Mouse (Mus musculus): ENCODE results near the gene Mcu.

The Mcu gene

DNA sequence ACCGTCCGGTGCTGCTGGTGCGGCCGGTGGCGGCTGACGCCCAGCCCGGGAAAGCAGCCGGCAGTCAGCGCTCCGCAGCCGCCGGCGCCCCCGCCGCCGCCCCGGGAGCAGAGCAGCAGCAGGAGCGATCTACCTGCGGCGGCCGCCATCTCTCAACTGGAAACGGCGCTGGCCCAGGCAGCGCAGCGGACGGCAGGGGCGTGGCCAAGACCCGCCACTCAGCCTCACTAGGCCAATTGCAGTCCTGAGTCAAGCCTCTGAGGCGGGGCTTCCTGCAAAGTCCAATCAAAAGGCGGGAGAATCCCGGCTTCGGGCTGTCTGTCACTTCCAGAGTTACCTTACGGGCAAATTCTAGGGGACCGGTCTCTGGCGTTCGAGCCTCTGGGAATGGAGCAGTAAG is at the start of gene Mcu:
TSS of gene Mcu (minus strand) at position 171 of the 400 bp plus-strand sequence.
- DNase-seq = peak; percentile 95

DNA sequence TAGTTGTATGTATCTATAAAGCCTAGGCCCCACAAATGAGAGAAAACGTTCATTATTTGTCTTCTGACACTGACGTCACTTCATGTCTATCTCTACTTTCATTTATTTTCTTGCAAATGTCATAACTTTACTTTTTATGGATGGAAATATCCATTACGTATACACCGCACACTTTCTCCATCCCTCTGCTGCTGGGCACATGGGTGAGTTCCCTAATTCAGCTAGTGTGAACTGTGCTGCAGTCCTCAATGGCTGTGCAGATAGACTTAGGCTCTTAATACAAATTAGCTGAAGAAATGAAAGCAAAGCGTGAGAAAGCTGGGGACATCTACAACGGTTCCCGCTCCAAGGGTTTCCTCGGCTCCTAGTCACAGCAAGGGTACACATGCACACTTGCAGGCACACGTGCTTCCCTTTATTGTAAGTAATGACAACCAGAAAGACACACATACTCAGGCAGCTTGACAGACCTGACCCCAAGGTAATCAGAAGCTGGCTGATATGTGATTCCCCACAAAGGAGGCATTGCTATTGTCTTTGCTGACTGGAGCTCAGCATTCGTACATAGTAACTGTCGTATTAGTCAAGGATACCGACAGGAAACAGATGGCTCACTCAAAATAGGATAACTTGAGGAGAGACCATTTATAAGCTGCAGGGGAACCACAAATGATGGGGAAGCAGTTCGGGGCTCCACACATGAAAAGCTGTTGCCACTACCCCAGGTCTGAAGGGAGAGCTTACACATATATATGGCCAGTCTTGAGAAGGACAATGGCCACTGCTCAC is 49.2 kb upstream of the Mcu start:
- DNase-seq = peak; percentile 17

DNA sequence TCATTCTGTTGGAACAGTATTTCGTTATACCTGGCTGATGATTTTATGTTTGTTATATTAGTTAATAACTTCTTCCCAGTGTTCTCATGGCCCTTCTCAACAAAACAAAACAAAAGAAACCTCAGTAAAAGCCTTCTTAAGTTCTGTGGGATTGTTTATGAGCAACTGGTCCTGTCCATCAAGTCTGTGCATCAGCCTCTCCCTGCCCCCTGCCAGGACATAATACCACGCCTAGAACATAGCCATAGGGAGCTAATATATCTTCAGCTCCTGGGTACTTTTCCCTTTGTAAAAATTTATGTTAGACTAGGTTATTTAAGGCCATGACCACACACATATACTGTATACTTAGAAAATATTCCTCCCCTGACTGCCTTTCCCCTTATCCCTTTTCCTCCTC is 48.3 kb upstream of the Mcu start:
- no peak for DNase-seq

DNA sequence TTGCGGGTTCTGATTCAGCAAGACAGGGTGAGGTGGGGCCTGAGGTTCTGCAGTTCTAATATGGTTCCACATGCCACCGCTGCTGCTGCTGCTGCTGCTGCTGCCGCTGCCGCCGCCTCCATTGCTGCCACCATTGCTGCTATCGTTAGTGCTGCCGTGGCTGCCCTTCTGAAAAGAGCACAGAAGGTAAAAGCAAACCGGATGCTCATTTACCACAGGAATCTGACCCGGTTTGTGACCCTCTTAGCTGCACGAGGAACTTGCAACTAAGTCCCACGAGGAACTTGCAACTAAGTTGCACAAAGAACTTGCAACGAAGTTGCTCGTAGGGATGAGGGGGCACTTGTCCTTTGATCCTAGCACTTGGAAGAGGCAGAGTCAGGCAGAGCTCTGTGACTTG is 40.3 kb upstream of the Mcu start:
- no peak for DNase-seq

DNA sequence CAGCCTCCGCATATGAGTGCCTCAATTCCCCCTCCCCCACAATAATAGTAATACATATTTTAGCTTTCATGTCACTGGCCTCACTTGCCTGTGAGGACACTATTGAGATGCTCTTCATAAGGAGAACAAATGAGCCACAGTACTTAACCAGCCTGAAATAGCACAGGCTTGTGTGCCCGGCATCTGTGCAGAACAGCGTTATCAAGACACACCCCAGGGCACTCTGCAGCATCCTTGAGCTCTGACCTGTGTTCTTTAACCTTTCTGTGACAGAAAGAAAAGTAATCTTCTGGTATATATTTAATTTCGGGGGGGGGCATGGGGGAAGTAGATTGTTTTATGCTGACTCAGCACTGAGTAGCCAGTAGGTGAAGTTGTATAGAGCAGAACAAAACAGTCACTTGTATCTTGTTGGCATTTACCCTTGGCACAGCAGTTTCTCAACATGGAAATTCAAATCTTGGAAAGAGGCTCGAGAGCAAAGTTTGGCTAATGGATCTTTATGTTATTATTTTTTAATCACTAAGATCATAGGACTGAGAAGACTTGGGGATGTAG is 30.4 kb upstream of the Mcu start:
- no peak for DNase-seq

DNA sequence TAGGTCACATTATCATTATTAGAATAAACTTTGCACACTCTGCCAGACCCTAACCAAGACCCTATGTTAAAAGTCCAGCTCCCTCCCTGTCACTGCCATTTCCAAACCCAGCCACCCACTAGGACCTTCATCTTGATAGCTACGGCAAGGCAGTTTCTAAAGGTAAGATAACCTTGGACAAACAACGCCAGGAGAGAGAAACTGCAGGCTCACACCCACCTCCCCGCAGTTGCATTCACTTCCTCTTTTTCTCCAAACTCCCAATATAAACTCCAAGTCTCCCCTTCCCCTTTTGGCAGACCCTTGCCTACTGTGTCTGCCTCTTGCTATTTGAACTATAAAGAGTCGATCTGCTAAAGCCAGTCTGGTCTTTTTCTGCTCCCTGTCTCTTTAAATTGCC is 28.7 kb upstream of the Mcu start:
- DNase-seq = no peak

DNA sequence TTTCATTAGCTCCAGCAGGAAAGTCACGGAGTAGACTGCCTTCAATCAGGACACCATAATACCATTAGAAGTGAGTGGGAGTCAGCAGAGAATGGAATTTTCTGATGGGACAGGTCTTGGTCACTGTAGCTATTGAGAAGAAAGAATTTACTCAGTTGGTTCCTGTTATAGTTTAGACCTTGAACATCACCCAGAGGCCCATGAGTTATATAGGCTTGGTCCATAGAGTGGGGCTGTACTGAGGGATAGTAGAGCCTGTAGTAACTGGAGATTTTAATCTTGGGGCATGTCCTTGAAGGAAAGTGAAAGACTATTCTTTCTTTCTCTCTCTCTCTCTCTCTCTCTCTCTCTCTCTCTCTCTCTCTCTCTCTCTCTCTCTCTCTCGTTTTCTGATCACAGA is 28.2 kb upstream of the Mcu start:
- DNase-seq = no peak

DNA sequence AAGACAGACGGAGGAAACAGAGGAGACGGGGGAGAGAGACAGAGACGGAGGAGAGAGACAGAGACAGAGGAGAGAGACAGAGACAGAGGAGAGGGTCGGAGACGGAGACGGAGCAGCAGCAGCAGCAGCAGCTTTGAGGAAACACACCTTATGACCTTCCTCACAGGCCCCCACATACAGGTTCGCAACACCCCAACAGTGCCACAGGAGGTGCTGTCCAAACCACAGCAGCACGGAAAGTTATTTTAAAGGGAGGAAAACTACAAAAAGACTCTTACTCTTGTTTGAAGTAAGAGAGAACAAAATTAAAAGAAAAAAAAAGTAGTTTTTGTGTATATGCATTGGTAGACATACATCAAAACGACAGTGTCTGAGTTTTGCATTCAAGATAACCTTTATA is 27.2 kb upstream of the Mcu start:
- no peak for DNase-seq

DNA sequence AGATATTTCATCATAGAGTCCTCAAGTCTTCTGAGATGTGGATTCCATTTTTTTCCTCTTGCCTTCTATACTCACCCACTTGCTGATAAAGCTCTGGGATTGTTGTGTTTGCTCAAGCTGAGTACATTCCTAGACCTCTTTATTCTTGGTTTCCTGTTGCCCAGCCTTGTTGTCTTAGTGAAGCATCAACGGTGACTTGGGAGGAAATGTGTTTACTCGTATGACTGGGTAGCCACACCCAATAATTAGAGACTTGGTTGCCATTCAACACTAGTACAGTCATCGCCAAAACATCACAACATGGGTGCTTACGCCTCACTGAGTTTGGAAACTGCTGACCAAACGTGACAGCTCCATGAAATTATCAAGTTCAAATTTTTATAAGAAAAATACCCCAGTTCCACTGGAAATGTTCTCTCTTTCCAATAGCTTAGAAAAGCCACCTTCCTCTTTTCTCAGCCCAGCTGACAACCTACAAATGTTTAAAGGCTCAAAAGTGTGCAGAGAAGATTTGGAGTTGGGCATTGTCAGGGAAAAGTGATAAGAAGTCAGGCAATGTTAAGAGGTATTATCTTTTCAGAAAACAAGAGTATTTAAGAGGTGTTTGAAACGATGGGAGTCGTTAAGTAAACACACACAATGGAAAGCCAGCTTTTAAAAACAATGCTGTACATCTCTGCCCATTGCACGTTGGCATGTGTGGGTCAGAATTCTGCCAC is 26.3 kb upstream of the Mcu start:
- DNase-seq = no peak

DNA sequence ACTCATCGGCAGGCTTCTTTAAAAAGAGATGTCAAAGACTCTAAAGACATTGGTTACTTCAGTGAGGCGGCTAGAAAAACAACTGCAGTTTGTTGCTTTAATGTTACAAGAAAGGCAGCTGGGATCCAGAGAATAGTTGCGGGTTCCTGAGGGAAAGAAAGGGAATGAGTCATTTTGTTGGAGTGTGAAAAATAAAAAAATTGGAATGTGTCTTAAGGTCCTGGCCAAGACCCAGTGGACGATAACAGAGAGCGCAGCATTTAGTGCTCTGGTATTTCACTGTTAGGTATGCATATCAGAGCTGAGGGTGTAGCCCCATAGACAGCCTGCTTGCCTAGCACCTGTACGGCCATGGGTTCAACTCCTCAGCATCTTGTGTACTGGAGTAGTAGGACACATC is 22.1 kb upstream of the Mcu start:
- DNase-seq = no peak

DNA sequence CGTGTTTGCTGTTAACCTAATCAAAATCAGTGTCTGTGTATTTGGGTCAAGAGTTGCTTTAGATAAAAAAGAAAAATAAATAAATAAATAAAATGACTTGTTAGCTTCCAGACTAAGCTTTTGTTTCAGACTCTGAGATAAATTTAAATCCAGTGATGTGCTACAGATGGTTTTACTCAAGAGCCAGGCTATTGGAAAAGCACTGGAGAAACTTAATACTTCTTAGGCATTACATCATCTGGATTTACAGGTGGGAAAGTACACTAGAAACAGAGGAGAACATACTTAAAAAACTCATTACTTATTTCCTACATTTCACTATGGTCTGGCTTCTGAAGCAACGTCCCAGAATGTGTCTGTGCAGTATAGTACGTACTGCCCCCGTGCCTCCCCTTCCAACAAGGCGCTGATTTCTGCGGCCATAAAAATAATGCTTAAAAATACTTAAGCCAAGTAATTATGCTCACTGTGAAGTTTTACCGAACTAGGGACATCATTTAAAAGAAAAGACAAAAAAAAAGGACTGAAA is 21.2 kb upstream of the Mcu start:
- DNase-seq = no peak

DNA sequence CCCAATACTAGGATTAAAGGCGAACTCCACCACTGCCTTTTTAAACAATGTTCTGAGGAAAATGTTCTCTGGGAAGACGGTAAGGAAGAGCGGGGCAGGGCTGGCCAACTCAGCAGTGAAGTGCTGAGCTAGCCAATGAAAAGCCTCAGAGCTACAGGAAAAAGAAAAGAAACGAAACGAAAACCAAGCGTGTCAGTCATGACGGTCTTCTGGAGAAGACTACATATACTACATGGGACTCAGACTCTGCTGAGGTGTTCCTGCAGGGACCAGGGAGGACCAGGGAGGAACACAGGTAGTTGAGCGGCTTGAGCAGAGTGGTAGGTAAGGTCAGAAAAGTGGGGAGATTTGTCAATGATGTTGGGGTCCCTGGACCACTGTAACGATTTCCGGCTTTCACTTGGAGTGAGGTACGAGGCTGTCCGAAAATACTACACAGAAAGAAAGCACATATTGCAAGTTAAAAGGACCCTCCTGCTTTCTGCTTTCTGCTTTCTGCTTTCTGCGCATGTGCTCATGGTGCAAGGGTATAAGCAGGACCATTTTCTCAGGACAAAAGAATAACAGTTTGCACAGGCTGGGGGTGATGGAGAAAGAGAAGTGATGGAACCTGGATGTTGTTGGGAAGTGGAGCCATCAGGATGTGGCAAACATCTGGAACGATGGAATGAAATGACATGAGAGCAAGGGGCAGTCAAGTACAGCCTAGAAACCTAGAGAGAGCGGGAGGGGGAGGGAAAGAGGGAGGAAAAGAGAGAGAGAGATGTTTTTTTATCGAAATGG is 20.4 kb upstream of the Mcu start:
- no peak for DNase-seq

DNA sequence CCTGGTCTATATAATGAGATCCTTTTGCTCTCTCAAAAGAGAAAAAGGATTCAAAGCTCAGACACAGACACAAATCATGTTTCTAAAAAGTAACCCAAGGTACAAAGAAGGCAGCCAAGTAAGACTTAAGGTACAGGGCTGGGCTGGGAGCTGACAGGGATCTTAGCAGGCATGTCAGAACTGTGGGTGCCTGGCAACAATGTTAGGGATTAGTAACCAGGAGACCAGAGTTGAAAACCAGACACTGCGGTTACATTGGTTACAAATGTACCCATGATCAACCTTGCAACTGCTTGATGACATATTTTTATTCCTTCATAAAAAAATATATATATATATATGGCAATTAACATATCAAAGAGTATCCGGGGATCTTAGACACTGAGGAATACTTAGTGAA is 19.6 kb upstream of the Mcu start:
- DNase-seq = no peak

DNA sequence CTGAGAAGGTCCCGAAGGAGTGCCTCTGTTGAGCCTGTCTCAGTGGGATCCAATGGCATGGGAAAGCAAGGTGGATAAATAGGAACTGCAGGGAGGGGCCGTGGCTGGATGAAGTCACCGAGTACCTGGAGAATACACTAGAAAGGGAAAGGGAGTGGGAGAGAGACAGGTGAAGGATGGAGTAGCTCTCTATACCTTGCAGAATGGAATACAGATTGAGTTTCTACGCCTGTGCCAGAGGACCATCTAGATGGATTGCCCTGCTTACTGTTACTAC is 13.0 kb upstream of the Mcu start:
- DNase-seq = no peak

DNA sequence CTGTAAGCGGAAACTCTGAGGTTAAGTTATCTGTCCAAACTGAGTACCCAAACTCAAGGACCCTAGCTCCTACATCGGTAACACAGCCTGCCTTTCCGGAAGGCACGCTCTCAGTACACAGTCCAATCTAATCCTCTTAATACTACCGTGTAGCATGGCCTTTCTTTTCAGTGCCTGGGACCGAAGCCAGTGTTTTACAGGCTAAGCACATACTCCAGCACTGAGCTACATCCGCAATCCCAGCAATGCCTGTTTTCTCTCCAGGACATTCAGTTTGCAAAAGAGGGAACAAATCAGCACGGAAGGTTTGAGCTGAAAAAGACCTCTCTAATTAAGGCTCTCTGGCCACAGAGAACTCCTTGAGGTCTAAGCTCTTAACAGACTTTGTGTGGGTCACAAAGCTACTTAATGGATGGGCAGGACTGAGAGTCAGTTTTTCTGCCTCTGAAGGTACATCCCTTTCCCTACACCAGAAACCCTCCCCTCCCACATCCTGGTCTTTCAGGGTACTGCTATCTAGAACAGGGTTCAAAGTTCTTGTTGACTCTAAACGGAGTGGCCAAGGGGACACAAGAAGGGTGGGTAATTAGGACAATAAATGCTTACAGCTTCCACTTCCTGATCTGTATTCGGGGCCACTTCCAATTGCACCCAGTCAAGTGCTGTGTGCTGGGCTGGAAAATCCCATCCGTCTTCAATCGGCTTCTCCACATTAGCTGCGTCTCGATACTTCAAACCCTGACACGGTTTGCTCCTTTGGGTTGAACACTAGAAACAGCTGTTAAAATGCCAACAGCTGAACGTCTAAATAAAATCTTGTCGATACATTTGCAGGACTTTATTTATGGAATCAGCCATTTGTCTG is 12.4 kb upstream of the Mcu start:
- no peak for DNase-seq

DNA sequence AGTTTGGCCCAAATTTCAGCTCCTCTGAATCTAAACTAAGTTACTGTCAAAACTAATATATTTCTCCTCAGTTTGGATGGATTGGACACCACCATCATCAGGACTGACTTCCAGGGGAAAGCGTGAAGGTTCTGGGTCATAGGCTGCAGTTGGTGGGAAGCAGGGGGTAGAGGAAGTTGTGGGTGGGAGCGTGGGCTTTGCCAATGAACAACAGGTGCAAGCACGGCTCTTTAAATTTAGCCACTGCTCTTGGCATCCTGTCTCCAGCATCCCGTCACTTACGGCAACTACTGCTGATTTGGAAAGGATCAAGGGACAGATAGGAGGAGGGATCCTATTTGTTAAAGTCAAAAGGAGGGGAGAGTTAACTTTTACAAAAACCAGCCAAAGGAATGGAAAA is 7.0 kb upstream of the Mcu start:
- DNase-seq = no peak

DNA sequence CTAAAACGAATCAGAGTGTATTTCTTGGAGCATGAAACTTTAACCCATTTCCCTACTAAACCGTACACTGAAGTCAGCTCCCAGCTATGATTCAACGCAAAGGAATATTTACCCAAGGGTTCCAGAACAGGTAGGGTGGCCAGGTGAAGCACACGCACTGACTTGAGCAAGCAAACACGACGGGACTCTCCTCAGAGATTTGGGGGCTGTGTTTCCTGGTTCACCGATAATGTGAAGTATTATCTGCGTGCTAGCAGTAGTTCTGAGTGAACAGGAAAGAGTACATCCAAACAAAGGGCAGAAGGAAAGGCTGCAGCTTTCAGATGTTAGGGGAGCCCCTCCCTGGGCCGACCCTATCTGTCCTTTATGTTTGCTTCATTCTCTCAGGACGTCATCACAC is 4.9 kb upstream of the Mcu start:
- no peak for DNase-seq

DNA sequence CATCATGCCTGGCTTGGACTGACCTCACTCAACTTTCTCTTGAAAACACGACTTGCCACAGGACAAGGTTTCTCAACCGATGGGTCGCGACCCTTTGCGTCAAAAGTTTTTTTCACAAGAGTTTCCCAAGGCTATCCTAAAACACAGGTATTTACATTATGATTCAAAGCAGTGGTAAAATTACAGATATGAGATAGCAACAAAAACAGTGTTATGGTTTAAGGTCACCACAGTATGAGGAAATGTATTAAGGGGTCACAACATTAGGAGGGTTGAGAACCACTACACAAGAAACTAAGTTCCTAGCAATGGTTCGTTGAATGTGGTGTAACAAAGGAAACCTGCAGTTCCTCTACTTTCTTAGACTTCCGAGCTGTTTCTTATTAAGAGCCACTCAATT is 1.3 kb upstream of the Mcu start:
- no peak for DNase-seq

DNA sequence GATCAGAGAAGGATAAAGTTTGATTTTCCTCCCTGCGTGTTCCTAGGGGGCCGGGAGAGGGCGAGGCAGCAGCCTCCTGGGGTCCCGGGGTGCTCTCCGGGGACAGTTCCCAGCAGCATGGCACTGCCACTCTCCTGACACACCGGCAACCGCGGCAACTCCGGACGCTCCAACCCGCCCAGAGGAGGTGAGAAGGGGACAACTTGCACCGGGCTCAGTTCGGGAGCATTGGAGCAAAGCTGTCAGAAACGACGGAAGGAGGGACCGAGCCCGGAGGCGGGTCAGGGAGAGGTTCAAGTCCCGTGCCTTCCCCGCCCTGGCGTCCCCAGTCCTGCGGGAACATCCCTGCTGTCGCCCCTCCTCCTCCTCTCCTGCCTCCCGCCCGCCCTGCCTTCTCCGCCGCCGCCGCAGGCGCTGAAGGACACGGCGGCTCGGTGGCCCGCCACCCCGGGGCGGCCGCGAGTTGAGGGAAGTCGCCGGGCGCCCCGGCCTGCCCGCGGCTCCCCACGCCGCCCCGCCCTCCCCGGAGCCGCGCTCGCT is 441 bp downstream of the Mcu start, which contains the start of gene Gm10322:
TSS of gene Gm10322 (plus strand) at position 83 of the 540 bp plus-strand sequence.
- no peak for DNase-seq

DNA sequence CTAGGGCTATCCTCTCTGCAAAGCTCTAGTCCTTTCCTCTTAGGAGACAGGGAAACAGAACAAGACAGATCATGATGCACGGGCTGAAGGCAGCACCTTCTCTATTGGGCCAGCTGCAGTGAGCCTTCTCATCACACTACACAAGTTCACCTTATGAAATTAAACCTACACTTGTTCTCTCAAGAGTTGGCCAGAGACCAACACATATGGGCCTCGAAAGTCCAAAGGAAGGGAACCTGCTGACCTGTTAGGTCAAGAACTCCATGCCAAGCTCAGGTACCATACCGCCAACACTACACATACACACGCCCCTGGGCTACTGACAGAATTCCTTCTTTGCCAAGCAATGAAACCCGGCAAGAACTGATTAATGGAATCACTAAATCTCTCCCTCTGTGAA is 1.1 kb downstream of the Mcu start:
- DNase-seq = no peak

DNA sequence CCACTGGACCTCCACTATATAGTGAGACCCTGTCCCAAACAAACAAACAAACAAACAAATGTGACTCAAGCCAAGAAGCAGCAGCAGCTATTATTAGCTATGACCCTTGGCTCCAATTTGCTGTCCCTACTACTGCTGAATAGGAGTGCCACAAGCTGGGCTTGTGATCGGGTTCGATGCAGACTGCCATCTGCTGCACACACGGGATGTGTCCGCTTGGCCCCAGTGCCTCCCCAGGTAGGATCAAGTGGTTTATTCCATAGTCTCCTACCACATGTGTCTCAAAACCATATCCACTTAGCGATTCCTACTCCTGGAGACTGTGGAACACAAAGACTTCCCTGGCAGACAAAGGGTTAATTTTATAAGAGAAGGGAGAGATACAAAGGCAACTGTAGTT is 2.4 kb downstream of the Mcu start:
- DNase-seq = no peak

DNA sequence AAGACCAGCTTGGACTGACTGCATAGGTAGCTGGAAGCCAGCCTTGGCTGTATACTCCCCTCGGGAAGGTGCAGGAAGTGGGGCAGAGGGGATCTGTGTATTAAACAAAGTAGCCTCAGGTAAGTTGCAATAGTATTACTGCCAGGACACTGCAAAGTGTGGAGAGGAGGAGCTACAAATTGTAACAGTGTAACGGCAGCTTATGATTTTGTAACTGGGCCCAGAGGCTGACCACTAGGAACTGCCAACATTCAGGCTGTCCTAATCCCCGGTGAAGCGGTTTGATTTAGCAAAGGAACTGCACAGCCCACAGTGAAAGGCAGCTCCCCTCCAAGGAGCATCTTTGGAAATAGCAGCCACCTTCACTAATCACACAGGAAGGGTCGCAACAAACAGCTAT is 3.2 kb downstream of the Mcu start:
- no peak for DNase-seq
